Mouse (Mus musculus): ENCODE results near the gene Lmo2. TPM values are rescaled to one million over a fixed set of nuclear protein-coding genes. Genes with fewer than 3 reads are reported as not detected.

Gene Lmo2
- 7.5 and 13.1 TPM in 2 replicates for polyA plus RNA-seq (2012; rRNA removed)

- H3K36me3 ChIP-seq (ENCODE audit: control insufficient read depth, insufficient read depth, low read length) = no peaks in the 10 kb centered on the region
- TF ChIP-seq CTCF (IDR thresholded peaks at IDR 0.05; ENCODE audit: extremely low read depth, insufficient read length, insufficient replicate concordance, low read depth, low read length) (no peak), POLR2A (IDR thresholded peaks at IDR 0.05; ENCODE audit: low read depth, low read length) (no peak)
- no peaks in the 10 kb centered on the region for H3K4me1 ChIP-seq (ENCODE audit: control insufficient read depth, insufficient read depth, insufficient read length, low read length)
- H3K27ac ChIP-seq (ENCODE audit: insufficient read depth, low read depth, low read length) = no peak within 1 kb of the TSS
- H3K4me3 ChIP-seq (ENCODE audit: low read depth, low read length) = no peak within 1 kb of the TSS
- no peaks in the 10 kb centered on the region for H3K27me3 ChIP-seq (ENCODE audit: control insufficient read depth, insufficient read depth, low read length)
- WGBS = 45% methylated on average over 10 of the region's 10 CpGs
These were observed at the start of gene Lmo2 for GRCm38 (mm10) chr2:103957649-103958546. Gene Lmo2 (plus strand): TSS chr2:103957986.

- TF ChIP-seq POLR2A (IDR thresholded peaks at IDR 0.05; ENCODE audit: low read depth, low read length) = no peak
- no peak for TF ChIP-seq CTCF (IDR thresholded peaks at IDR 0.05; ENCODE audit: extremely low read depth, insufficient read length, insufficient replicate concordance, low read depth, low read length)
- 90% methylated on average over 5 of the region's 5 CpGs for WGBS
These were observed 47.2 kb upstream of the Lmo2 start for GRCm38 (mm10) chr2:103910601-103911000.

DNA sequence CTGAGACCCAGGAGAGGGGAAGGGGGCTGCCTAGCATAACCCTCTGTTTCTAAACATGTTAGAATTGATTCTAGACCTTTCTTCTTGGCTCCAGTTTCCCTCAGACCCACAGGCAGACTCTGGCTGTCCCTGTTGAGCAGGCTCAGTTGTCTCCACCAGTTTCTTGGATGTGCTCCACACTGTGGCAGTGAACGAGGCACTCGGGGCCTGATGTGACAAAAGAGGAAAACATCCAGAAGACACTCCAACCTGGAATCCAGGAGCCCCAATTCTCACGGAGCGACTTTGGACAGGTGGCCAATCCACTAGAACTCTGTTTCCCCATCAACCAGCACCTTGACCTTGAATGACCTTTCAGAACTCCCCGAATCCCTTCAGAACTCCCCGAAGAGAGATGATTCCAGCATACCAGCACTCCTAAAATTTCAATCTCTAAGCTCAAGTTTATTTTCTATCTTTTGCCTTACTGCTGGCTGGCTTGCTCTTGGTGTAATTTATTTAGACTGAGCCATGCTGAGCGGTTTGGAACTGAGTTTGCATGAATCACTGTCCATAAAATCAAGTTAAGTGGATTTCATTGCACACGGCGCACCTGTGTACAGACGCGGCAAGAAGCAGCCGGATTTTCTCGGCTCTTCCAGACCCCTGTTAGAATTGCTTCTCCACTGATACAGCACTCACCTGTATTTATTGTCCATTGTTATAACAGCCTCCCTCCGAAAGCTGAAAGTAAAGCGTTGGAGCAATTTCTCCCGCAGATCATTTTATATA is 45.1 kb upstream of the Lmo2 start:
- TF ChIP-seq CTCF (IDR thresholded peaks at IDR 0.05; ENCODE audit: extremely low read depth, insufficient read length, insufficient replicate concordance, low read depth, low read length) (no peak), POLR2A (IDR thresholded peaks at IDR 0.05; ENCODE audit: low read depth, low read length) (no peak)
- H3K4me3 ChIP-seq (ENCODE audit: low read depth, low read length) = no peak overlapping the region
- H3K27me3 ChIP-seq (ENCODE audit: control insufficient read depth, insufficient read depth, low read length) = no peaks in the 10 kb centered on the region
- WGBS = 69% methylated on average over 16 of the region's 16 CpGs
- no peaks in the 10 kb centered on the region for H3K4me1 ChIP-seq (ENCODE audit: control insufficient read depth, insufficient read depth, insufficient read length, low read length)
- H3K36me3 ChIP-seq (ENCODE audit: control insufficient read depth, insufficient read depth, low read length) = no peaks in the 10 kb centered on the region
- no peak overlapping the region for H3K27ac ChIP-seq (ENCODE audit: insufficient read depth, low read depth, low read length)

More at GRCm38 (mm10) chr2:103910601-103911000, 47.2 kb upstream of the Lmo2 start:
- Histone ChIP-seq H3K4me1 (ENCODE audit: control insufficient read depth, insufficient read depth, insufficient read length, low read length) (no peaks in the 10 kb centered on the region), H3K4me3 (ENCODE audit: low read depth, low read length) (no peak overlapping the region), H3K36me3 (ENCODE audit: control insufficient read depth, insufficient read depth, low read length) (no peaks in the 10 kb centered on the region), H3K27me3 (ENCODE audit: control insufficient read depth, insufficient read depth, low read length) (no peaks in the 10 kb centered on the region), H3K27ac (ENCODE audit: insufficient read depth, low read depth, low read length) (no peak overlapping the region)

GRCm38 (mm10) chr2:103913252-103913650 is 44.5 kb upstream of the Lmo2 start:
- H3K36me3 ChIP-seq (ENCODE audit: control insufficient read depth, insufficient read depth, low read length) = no peaks in the 10 kb centered on the region
- H3K4me1 ChIP-seq (ENCODE audit: control insufficient read depth, insufficient read depth, insufficient read length, low read length) = no peaks in the 10 kb centered on the region
- no peak overlapping the region for H3K27ac ChIP-seq (ENCODE audit: insufficient read depth, low read depth, low read length)
- H3K27me3 ChIP-seq (ENCODE audit: control insufficient read depth, insufficient read depth, low read length) = no peaks in the 10 kb centered on the region
- no peak overlapping the region for H3K4me3 ChIP-seq (ENCODE audit: low read depth, low read length)
- TF ChIP-seq POLR2A (IDR thresholded peaks at IDR 0.05; ENCODE audit: low read depth, low read length) (no peak), CTCF (IDR thresholded peaks at IDR 0.05; ENCODE audit: extremely low read depth, insufficient read length, insufficient replicate concordance, low read depth, low read length) (no peak)
- 51% methylated on average over 6 of the region's 6 CpGs for WGBS

DNA sequence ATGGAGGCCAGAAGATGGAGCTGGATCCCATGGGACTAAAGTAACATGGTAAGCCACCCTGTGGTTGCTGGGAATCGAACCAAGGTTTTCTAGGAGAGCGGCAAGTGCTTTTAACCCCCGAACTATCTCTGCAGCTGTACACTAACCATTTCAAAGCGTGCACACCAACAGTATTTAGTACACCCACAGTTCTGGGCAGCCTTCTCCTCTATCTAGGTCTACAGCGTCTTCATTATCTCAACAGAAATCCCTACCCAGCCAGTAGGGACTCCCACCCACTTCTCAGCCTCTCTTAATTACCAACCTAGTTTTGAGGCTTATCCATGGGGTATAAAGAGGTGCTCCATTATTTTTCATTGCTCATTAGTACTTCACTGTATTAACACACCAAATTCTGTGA is 41.7 kb upstream of the Lmo2 start:
- Histone ChIP-seq H3K4me3 (ENCODE audit: low read depth, low read length) (no peak overlapping the region), H3K27ac (ENCODE audit: insufficient read depth, low read depth, low read length) (no peak overlapping the region), H3K27me3 (ENCODE audit: control insufficient read depth, insufficient read depth, low read length) (no peaks in the 10 kb centered on the region), H3K4me1 (ENCODE audit: control insufficient read depth, insufficient read depth, insufficient read length, low read length) (no peaks in the 10 kb centered on the region), H3K36me3 (ENCODE audit: control insufficient read depth, insufficient read depth, low read length) (no peaks in the 10 kb centered on the region)
- no peak for TF ChIP-seq POLR2A (IDR thresholded peaks at IDR 0.05; ENCODE audit: low read depth, low read length)
- no peak for TF ChIP-seq CTCF (IDR thresholded peaks at IDR 0.05; ENCODE audit: extremely low read depth, insufficient read length, insufficient replicate concordance, low read depth, low read length)
- WGBS = 87% methylated on average over 5 of the region's 5 CpGs

GRCm38 (mm10) chr2:103917375-103917774 is 40.4 kb upstream of the Lmo2 start:
- no peak overlapping the region for H3K27ac ChIP-seq (ENCODE audit: insufficient read depth, low read depth, low read length)
- H3K36me3 ChIP-seq (ENCODE audit: control insufficient read depth, insufficient read depth, low read length) = no peaks in the 10 kb centered on the region
- H3K4me1 ChIP-seq (ENCODE audit: control insufficient read depth, insufficient read depth, insufficient read length, low read length) = no peaks in the 10 kb centered on the region
- H3K4me3 ChIP-seq (ENCODE audit: low read depth, low read length) = no peak overlapping the region
- 80% methylated on average over 5 of the region's 5 CpGs for WGBS
- no peak for TF ChIP-seq CTCF (IDR thresholded peaks at IDR 0.05; ENCODE audit: extremely low read depth, insufficient read length, insufficient replicate concordance, low read depth, low read length)
- no peak for TF ChIP-seq POLR2A (IDR thresholded peaks at IDR 0.05; ENCODE audit: low read depth, low read length)
- H3K27me3 ChIP-seq (ENCODE audit: control insufficient read depth, insufficient read depth, low read length) = no peaks in the 10 kb centered on the region

GRCm38 (mm10) chr2:103918375-103918774 is 39.4 kb upstream of the Lmo2 start:
- no peaks in the 10 kb centered on the region for H3K27me3 ChIP-seq (ENCODE audit: control insufficient read depth, insufficient read depth, low read length)
- no peaks in the 10 kb centered on the region for H3K36me3 ChIP-seq (ENCODE audit: control insufficient read depth, insufficient read depth, low read length)
- 75% methylated on average over 2 of the region's 2 CpGs for WGBS
- H3K4me3 ChIP-seq (ENCODE audit: low read depth, low read length) = no peak overlapping the region
- TF ChIP-seq POLR2A (IDR thresholded peaks at IDR 0.05; ENCODE audit: low read depth, low read length) (no peak), CTCF (IDR thresholded peaks at IDR 0.05; ENCODE audit: extremely low read depth, insufficient read length, insufficient replicate concordance, low read depth, low read length) (no peak)
- H3K4me1 ChIP-seq (ENCODE audit: control insufficient read depth, insufficient read depth, insufficient read length, low read length) = no peaks in the 10 kb centered on the region
- H3K27ac ChIP-seq (ENCODE audit: insufficient read depth, low read depth, low read length) = no peak overlapping the region
